Mouse (Mus musculus) spleen, adult 2 months (tissue): ENCODE data around the gene Tepp.

Experiments
- CTCF ChIP-seq: fragments of 200-500 bp; IDR thresholded peaks from 2 replicates; pipeline ENCODE4 v1.5.1; 2011; ENCODE audit warnings: mild to moderate bottlenecking, inconsistent platforms; ENCODE audit not compliant: insufficient read depth, insufficient read length, insufficient replicate concordance; ENCODE audit errors: extremely low read depth
- POLR2A ChIP-seq: fragments of 200-500 bp; IDR thresholded peaks from 2 replicates; pipeline ENCODE4 v1.6.1; 2011; ENCODE audit warnings: low read depth, low read length, inconsistent platforms

DNA sequence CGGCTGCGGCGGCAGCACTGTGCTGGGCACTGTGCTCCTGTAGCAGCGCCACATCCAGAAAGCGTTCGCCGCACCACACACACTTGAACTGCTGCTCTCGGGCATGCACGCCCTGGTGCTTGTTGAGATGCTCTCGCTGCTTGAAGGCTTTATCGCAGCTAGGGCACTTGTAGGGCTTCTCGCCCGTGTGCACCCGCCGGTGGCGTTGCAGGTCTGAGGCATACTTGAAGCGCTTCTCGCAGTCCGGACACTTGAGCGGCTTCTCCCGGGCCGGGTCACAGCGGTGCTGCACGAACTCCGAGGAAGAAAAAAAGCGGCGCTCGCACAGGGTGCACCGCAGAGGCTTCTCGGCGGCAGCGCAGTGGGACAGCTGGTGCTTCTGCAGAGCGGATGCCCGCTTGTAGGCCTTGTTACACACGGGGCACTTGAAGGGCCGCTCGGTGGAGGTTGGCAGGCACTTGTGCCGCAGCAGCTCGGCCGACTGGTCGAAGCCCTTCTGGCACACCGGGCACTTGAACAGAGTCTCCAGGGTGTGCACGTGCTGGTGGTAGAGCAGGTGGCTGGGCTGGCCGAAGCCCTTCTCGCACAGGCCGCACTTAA is 17.6 kb downstream of the Tepp start:
- TF ChIP-seq CTCF (no peak), POLR2A (no peak)
